Mouse (Mus musculus) right cerebral cortex, postnatal 4 days (tissue): ENCODE results near the gene Ak1.

Experiments
- DNase-seq: peaks from one replicate; pipeline ENCODE4 v3.0.0-alpha.2; 2022

Ak1 gene

GRCm38 (mm10) chr2:32601417-32602065 lies 20.0 kb upstream of the Ak1 start:
- DNase-seq, result no peak

GRCm38 (mm10) chr2:32602600-32603054 lies 18.9 kb upstream of the Ak1 start:
- peak; percentile 95 for DNase-seq

DNA sequence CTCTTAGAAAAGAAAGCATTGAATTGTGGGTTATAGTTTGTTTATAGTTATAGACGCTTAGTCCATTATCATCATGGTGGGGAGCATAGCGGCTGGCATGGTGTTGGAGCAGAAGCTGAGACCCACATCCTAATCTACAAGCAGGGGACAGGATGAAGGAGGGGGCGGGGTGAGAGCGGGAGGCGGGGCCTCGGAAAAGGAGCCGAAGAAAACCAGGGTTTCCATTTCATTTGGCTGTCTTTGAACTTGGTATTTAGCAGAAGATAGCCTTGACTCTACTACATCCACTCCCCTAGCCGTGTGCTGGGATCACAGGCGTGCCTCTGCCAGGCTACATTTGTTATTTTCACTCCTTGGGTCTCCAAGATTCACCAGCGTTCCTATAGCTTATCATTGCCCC lies 16.9 kb upstream of the Ak1 start:
- no peak for DNase-seq

DNA sequence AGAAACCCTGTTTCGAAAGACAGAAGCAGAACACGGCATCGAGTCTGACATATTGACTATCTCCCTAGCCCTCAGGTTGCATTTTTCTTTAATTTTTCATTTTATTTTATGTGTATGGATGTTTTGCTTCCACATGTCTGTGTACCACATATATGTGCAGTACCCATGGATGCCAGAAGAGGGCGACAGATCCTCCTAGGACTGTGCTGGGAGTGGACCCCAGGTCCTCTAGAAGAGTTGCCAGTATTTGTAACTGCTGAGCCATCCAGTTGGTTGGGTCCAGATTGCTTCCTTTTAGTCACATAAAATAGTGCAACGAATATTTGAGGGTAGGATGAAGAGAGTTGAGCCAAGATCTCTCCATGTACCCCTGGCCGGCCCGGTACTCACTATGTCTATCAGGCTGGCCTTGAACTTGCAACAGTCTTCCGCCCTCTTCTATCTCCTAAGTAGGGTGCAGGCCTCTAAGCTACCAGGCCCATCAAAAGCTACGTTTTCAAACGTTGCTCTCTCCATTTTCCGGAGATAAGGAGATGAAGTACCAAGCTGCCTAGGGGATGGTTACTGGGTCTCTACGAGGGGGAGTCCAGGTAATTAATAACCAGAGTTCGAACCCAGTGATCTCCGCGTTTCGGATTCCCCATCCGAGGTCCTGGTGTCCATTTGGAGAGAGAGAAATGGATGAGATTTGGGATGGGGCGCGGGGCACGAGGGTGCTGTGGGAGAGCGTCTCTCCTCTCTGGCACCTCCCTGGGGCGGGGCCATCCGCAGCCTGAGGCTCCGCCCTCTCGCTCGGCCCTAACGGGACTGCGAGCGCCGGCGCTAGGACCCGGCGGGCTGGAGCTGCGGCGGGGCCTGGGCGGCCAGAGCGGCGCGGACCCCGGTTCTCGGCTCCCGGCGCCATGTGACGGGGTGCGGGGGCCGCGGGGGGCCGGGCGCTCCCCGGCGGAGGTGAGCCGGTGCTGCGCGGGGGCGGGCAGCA lies 15.1 kb upstream of the Ak1 start:
- peak; percentile 78 for DNase-seq

- no peak for DNase-seq
Measured at GRCm38 (mm10) chr2:32607262-32607947, 14.2 kb upstream of the Ak1 start.

GRCm38 (mm10) chr2:32608141-32608777 lies 13.3 kb upstream of the Ak1 start:
- DNase-seq, result no peak

- DNase-seq, result no peak
Measured at GRCm38 (mm10) chr2:32608778-32609435, 12.7 kb upstream of the Ak1 start.

GRCm38 (mm10) chr2:32610610-32611229 lies 10.8 kb upstream of the Ak1 start:
- no peak for DNase-seq

GRCm38 (mm10) chr2:32612274-32612673 lies 9.3 kb upstream of the Ak1 start:
- DNase-seq, result no peak

GRCm38 (mm10) chr2:32617109-32617508 lies 4.4 kb upstream of the Ak1 start:
- DNase-seq, result no peak

DNA sequence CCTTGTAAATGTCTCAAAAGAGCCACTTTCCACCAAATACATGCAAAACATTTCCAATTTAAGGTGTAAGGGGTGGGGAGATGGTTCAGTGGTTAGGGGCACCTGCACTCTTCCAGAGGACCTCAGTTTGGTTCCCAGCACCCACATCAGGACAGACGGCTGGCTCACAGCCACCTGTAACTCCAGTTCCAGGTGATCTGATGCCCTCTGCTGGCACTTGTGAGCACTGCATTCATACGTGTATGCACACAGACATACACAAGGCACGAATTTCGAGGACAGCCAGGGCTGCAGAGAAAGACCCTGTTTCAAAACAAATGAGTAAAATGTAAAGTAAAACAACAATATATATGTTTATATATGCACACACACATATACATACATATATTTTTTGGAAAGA lies 4.0 kb upstream of the Ak1 start:
- no peak for DNase-seq

GRCm38 (mm10) chr2:32618051-32618450 lies 3.5 kb upstream of the Ak1 start:
- DNase-seq, result no peak

- no peak for DNase-seq
Measured at GRCm38 (mm10) chr2:32620682-32621516, 659 bp upstream of the Ak1 start.

- no peak for DNase-seq
Measured at GRCm38 (mm10) chr2:32624111-32624748, 2.7 kb downstream of the Ak1 start.

- DNase-seq, result peak; percentile 79
Measured at GRCm38 (mm10) chr2:32625212-32625872, 3.8 kb downstream of the Ak1 start.

DNA sequence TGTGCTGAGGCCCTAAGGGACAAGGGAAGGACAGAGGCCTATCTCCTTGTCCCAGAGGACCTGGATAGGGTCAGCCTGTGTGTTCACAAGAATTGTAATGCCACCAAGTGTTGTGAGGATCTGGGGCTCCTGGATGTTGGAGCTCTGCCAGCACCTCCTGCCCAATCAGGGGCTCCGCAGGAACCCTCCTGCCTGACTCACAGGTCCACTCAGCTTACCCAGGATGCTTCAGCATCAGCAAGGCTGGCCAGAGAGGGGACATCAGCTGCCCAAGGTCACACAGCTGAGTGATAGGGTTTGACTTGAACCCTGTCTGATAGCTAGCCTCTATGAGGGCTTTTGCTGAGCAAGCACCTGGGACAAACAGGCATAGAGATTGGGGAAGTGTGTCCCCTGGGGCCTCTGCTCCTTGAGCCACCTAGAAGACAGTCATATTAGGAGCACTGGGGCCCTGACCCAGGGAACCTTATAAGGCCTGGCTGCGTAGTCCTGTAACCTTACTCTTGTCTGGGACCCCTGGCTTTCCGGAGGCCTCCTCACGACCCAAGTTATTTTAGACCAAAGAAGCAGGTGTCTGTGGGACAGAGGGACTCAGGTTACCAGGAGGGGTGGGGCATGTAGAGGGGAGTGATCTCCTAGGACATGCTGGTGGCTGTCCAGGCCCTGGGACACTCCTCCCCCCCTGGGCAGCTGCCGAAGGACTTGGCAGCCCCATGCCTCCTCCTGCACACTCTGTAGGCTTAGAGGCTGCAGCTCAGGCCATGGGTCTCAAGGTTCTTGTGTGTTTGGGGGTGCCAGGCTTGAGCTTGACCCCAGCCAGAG lies 4.5 kb downstream of the Ak1 start:
- DNase-seq, result peak; percentile 68

DNA sequence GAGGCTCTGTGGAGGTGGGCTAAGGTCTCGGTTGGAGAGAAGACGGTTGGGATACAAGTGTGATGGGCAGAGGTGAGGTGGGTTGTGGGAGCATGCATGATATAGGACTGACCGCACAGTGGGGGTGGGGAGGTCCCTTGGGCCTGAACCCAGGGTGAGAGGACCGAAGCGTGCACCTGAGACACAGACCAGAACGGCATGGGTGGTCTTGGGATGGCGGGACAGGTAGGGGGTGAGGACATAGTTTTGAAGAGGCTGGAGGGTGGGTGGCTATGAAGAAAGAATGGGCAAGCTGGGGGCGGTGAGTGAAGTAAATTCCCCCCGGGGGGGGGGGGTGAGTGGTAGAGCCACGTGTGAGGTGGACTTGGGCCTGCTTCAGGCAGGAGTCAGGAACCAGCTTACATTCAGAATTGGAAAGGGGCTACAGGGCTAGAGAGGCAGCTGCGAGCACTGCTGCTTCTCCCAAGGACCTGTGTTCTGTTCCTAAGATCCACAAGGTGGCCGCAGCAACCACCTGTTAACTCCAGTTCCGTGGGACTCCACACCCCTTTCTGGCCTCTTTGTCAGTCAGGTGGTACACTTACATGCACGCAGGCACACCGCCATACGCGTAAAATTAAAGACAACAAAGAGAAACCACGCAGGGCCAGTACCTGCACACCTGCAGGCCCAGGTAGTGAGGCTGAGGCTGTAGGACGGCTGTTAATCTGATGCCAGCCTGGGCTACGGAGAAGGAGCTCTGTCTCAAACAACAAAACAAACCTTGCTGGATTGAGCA lies 5.9 kb downstream of the Ak1 start:
- DNase-seq, result no peak

DNA sequence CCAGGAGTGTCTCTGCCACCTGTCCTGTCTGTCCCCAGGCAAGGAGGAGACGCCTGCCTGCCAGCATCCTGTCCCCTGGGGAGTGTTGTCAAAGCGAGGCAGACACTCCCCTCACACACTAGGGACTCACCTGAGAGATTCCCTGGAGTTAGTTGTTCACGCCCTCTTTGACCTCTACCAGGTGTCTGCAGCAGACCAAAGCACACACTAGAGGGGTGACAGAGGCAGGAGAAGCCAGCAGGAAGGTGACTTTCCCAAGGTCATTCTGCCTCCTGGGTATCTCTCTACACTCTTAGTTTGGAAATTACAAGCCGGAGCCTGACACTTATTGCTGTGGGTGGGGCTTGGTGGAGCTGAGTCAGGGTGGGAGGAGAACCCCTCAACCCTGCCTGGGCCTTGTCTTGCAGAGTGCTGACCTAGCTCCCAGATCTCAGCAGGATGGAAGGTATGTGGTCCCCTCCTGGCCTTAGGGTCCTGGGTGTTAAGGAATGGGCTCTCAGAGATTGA lies 6.5 kb downstream of the Ak1 start:
- DNase-seq, result no peak
